Mouse (Mus musculus): ENCODE measurements around the gene Abcc8. TPM values are rescaled to one million over a fixed set of nuclear protein-coding genes. Genes with fewer than 3 reads are reported as not detected.

Abcc8 gene
- total RNA-seq, 2 experiments from 2014 or later = 0.76 to 9.4 TPM

DNA sequence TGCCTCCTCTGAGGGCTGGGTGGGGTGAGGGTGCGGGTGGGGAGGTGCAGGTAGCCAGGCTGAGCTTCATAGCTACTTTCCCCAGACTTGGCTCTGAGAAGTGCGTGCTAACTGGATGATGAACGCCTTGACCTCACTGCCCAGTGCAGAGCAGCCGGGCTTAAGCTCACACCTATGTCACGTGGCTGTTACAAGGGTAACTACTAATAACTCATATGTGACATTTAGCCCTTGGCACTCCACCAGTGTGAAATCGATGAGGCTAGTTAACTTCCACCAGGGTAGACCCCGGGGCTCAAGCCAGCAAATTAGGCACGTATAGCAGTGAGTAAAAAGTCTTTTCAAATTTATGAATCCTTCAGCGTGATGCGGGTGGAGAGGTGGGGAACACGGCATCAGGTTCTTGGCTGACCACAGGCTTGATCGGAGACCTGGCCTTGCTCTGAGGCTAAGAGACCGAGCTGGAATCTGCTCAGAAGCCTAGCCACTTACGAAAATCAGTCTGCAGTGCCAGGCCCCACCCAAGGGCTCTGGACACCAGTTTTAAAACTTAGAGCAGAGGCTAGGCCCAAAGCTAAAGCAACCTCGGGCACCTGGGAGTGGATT, 68.5 kb downstream of the Abcc8 start:
- DNase-seq (ENCODE audit: low spot score in 2 of 2) = no peak

DNA sequence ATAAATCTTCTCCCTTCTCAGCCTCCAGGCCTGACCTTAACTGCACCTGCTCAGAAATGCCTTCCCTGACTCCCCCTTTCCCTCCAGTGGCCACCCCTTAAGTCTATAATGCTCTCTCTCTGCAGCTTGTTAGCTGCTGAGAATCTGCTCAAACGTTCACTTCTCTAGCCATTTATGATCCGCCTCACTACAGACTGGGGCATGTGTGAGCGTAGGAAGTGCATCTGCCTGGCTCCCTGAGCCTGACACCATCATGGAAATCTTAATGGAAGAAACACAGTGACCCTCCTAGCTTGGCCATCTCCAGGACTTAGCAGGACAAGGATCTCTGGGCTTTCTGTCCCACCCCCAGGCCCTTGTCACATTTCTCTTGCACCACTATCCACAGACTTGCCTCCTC, 69.8 kb downstream of the Abcc8 start:
- no peak for DNase-seq (ENCODE audit: low spot score in 2 of 2)

DNA sequence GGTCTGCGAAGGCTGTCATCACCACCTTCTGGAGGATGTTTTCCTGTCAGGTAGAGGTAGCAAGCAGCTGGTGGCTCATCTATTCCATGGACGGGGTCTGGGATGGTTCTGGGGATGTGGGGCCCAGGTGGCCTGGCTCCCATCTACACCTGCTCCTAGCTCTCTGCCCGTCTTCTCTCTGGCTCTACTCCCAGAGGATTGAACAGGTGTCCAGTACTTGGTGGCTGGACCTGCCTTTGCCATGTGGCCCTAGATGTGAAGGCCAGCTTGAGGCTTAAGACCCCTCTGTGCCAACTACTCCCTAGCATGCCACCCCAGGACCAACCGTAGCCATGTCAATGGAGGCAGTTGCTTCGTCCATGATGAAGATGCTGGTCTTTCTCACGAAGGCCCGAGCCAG, 74.3 kb downstream of the Abcc8 start:
- DNase-seq (ENCODE audit: low spot score in 2 of 2) = no peak

DNA sequence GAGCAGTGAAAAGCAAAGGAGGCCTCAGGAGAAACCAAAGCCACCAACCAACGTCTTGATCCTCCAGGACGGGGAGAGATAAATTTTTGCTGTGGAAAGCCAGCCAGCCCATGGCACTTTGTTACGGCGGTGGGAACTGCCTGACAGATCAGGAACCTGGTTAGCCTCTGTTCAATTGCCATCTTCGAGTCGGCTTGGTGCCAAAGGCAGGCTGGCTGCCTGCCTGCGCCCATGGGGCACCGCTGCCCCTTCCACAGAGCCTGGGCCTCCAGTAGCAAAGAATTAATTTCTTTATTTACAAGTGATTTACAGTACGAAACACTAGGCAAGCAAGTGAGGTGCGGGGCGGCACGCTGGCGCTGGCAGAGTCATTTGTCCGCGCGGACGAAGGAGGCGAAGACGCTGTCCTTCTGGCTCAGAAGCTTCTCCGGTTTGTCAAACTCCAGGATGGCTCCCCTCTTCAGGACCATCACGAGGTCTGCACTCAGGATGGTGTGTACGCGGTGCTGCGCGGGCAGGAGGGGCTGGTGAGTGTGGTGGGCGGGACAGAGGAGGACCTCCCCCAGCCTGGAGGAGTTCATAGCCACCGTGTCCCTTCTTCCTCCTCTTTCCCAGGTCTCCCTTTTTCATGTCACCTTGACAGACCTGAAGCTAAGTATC, 75.4 kb downstream of the Abcc8 start:
- no peak for DNase-seq (ENCODE audit: low spot score in 2 of 2)

DNA sequence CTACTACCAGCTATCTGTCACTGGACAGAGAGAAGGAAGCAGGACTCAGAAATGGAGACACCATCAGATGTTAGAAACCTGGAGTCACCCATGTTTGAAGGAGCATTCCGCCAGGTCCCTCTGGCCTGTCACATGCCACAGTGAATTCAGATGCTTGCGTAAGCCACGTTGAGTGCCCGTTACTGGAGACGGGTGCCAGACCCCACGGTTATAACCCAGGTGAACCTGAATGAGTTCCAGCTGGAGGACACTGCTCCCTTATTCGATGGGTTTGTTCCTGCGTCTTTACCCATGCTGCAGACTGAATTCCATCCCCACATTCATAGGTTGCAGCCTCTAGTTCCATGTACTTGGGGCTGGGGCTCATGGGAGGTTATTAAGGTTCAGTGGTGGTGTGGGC, 76.1 kb downstream of the Abcc8 start:
- no peak for DNase-seq (ENCODE audit: low spot score in 2 of 2)

DNA sequence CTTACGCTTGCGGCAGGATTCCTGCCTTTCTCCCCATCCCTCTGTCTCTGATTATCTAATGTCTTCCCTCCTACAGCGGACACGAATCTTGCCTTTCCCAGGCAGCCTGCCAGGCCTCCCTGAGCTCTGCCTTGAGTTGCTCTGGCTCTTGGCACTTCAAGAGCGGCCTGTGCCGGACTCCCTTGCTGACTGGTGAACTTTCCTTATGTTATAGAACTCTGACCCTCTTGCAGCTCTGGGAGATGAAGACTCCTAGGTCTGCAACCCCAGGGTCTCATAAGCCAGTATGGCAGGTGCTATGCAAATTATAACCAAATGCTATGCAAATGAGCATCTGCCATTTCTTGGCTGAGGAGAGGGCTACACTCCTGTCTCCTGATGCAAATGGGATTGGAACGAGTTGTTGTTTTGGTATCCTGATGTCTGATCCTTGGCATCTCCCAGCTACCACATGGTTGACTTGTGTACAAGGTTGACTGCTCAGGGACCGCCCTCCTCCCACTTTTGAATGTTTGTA, 76.7 kb downstream of the Abcc8 start:
- DNase-seq (ENCODE audit: low spot score in 2 of 2) = no peak

DNA sequence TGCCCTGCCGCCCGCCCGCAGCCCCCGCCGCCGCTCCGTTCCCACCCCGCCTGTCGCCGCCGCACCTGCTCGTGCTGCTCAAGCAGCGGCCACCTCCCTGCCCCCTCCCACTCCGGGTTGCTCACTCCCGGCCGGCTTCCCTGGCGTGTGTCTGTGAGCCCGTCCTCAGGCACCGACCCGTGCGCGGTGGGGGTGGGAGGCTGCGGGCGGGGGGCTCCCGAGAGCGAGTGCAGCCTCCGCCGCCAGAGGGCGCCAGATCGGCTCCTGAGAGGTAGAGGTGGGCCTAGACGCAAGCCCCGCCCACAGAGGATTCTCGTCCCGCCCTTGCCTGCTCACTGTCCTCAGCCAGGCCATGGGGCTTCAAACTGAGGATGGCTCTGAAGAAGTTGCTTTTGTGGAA, 79.3 kb downstream of the Abcc8 start, which contains the start of gene Kcnj11:
Kcnj11 (minus strand) TSS at position 202 of the 400 bp plus-strand sequence.
- DNase-seq (ENCODE audit: low spot score in 2 of 2) = peak; percentile 28 to 61

DNA sequence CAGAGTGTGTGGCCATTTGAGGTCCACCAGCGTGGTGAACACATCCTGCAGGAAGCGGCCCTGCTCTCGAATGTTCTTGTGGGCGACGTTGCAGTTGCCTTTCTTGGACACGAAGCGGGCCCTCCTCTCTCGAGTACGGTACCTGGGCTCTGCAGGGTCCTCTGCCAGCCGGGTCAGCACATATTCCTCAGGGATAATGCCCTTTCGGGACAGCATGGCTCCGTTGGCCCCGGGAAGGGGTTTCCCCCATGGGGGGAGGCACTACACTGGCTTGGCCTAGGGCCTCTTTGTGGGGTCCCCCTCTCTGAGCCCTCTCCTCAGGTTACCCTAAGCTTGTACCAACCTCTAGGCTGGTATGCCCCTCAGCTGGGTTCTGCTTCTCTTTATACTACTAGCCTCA, 80.2 kb downstream of the Abcc8 start:
- DNase-seq (ENCODE audit: low spot score in 2 of 2) = no peak

DNA sequence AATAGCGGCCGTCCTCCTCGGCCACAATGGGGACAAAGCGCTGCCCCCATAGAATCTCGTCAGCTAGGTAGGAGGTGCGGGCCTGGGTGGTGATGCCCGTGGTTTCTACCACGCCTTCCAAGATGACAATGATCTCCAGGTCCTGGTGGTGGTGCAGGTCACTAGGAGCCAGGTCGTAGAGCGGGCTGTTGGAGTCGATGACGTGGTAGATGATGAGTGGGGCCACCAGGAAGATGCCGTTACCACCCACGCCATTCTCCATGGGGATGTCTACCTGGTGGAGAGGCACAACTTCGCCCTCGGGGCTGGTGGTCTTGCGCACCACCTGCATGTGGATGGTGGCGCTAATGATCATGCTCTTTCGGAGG, 80.9 kb downstream of the Abcc8 start:
- DNase-seq (ENCODE audit: low spot score in 2 of 2) = no peak

DNA sequence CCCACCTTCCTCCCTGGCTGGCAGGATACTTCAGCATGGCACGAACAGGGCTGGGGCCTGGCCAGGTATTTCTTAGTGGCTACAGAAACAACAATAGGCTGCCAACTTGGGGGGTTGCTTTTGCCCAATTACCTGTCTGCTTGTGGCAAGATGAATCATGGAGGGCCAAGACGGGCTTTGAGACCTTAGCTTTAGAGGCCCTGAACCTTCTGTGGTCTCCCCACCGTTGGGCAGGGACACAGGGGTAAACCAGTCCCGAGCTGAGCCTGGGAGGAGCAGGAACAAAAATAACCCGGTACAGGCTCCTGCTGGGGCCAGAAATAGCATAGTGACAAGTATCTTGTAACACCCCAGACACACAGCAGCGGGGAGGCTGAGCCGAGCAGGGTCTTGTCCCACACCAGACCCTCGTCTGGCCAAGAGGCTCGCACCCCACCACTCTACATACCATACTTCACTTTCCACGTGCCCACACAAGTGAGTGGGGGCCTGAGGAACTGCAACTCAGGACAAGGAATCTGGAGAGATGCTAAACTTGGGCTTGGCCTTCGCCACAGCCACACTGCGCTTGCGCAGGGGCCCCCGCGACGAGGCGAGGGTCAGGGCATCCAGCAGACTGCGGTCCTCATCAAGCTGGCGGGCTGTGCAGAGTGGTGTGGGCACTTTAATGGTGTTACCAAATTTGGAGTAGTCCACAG, 81.5 kb downstream of the Abcc8 start:
- no peak for DNase-seq (ENCODE audit: low spot score in 2 of 2)

DNA sequence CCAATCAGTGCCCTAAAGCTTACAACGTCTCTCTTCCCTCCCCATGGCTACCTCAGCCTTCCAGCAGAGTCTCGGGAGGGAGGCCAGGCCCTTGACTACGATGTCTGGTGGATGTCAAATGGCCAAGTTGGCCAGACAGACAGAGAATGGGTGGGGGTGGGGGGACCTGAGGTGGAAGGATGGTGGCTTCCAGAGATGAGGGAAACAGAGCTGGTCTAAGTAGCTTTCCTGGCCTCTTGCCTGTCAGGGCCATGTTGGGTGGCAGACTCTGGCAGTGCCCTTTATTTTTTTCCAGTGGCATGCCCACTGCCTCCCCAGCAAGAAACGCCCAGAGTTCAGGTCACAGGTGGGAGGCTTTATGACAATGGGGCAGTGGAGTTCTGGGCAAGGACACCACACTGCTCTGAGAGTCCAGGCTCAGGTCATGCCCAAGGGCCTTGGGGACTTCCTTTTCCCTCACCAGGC, 82.5 kb downstream of the Abcc8 start:
- no peak for DNase-seq (ENCODE audit: low spot score in 2 of 2)

DNA sequence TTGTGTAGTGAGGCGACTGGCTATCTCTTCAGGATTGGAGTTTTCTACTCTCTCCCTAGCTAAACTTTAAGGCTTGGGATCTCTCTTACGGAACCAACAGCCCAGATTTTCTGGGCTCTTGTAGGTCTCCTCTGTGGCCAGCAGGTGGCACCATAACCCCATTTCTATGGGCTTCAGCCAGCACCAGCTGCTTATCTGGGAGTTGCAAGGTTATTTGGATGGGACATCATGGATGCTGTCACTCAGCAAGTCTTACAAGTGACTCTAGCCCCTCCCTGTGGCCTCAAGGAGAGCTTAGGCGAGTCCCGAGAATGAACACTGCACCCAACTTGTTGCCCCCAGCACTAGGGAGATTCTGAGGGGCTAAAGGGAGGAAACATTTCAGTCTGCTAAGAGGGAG, 83.7 kb downstream of the Abcc8 start:
- DNase-seq (ENCODE audit: low spot score in 2 of 2) = peak; percentile 21 to 39

DNA sequence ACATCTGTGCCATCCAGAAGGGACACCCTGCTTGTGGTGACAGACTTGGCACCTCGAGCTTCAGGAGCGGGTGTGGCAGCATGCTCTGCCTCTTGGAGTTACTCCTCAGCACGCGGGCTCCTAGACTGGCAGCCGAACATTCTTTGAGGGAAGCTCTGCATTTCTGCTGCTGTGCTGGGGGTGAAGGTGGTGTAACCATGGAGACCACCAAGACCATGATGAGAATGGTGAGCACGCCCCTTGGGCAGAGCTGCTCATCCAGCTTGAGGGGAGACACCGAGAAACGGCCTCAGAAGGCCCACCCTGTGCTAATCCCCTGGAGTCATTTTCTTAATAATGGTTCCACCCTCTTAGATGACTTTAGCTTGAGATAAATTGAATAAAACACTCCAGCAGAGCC, 87.0 kb downstream of the Abcc8 start:
- DNase-seq (ENCODE audit: low spot score in 2 of 2) = no peak

DNA sequence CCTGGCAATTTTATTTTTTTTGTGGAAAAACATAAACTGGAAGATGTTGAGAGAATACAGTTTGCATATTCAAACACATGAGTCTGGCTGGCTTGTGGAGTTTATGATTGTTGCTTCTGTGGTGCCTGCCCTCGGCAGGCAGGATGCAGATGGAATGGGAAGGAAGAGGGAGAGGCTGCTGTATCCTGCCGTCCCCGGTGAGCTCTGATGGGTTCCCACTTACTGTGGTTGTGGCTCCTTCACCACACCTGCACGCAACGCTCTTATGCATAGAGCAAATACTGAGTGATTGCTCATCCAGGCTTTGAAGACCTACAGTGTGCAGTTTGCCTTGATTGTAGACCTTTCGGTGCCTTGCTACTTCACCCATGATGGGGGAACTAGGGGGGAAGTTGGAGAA, 91.6 kb downstream of the Abcc8 start:
- DNase-seq (ENCODE audit: low spot score in 2 of 2) = no peak

DNA sequence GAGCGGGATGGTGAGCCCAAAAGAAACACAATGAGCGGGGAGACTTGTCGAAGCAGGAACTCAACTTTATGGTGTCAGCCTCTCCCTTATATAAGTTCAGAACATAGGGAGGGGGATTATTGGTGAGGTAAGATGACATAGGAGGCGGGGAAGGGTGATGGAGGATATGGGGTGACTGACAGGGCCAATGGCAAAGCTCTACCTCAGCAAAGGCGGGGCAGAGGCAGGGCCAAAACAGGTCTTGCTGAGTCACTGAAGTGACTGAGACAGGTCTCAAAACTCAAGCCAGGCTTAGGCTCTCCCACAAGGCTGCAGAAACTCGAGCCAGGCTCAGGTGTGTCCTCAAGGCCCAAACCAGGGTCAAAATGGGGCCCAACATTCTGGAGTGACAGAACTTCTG, 93.5 kb downstream of the Abcc8 start:
- no peak for DNase-seq (ENCODE audit: low spot score in 2 of 2)

DNA sequence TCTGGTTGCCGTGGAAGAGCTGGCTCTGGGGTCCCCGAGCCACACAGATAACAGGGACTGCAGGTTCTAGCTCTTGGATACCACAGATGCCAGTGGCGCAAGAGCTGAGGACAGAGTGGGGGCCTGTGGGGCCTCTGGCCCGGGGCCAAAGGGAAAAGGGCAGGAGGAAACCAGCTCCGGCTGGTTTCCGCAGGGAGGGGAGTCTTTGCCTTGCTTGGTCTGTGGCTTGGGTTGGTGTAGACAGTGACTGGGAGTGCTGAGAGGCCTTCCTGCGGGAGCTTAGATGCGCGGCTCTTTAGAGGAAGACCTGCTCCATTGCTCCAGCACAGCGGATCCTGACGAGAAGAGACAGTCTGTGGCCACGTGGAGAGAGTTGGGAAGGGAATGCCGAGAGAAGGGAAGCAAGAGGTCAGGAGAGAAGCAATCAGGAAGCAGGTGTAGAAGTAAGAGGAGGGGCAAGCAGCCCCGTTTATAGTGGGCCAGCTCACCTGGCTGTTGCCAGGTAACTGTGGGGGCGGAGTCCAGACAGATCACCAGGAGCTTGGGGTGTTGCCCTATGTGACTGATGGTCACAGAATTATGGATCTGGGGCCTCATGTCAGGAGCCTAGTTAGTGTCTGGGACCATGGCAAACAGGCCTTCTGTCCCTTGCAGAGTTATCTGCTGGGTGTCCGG, 94.9 kb downstream of the Abcc8 start:
- DNase-seq (ENCODE audit: low spot score in 2 of 2) = no peak

DNA sequence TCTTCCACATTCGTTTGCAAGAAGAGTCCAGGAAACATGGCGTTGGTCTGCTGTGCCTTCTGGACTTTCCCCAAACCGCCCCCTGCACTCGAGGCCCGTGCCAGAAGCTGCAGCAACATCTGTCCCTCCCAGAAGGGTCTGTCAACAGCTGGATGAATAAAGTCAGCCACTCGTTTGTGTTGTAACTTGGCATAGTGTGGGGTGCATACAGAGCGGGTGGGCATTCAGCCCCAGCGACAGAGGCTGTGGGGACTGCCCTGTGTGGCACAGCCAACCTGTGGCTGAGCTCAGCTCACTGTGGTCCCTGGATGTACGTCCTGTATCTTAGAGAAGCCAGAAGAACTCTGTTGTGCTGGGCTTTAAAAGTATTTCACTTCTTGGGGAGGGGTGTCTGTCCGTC, 95.8 kb downstream of the Abcc8 start:
- DNase-seq (ENCODE audit: low spot score in 2 of 2) = no peak

DNA sequence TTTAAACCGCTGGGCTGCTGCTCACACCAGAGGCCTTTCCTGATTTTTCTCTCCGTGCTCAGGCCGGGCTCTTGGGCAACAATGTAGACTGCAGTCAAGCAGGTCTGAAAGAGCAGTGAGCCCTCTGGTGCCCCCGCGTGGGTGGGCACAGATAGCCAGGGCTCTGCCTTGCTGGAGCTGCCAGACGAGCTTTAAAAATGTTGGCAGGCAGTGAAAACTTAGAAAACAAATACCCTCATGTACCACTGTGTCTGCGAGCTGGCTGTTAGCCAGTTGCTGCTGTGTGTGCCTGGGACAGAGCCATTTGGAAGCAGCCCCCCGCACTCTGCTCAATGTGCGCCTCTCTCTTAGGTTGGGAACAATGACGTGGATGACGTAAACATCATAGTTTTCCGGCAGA, 102.2 kb downstream of the Abcc8 start:
- no peak for DNase-seq (ENCODE audit: low spot score in 2 of 2)

DNA sequence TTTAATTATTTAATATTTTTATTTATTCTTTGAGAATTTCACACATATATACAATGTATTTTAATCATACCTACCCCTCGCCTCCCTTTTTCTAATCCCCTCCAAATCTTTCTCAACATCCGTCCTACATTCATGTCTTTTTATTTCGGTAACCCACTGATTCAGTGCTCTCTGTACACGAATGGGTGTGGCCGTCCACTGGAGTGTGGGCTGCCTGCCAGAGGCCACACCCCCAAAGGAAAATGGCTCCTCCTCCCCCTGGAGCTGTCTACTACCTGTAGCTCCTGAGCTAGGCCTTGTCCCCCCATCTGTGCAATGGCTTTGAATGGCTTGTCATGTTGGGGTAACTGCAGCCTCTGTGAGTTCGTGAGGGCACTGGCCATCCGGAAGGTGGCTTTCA, 103.0 kb downstream of the Abcc8 start:
- no peak for DNase-seq (ENCODE audit: low spot score in 2 of 2)

DNA sequence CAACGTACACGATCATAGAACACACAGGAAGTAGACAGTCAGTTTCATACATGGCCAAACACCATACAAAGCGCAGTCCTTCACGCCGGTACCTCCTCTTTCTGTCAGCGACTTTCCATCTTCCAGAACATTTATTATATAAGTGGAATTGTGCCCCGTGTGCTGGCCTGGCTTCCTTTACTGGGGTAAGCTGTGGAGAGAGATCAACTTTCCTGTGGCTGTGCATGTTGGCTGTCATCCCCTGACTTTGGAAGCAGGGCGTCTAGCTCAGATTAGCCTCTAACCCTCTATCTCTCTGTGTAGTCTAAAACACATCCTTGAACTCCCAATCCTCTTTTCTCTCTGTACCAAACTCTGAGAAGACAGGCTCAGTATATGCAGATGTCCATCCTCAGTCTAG, 111.0 kb downstream of the Abcc8 start:
- DNase-seq (ENCODE audit: low spot score in 2 of 2) = no peak

DNA sequence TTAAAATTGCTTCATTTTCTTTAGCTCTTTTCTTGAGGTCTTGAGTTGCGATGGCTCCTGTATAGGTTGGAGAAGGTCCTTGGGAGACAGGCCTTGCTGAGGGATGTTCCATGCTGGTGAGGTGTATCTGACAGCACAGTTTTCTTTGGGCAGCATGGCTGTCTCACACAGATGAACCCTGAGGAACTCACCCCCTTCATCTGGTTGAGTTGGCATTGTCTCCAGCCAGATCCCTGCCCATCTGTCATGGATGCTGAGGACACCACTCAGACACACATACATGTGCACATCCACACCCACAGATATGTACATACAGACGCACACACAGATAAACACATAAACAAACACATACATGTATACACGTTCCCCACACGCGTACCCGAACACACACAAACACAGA, 116.5 kb downstream of the Abcc8 start:
- DNase-seq (ENCODE audit: low spot score in 2 of 2) = no peak

DNA sequence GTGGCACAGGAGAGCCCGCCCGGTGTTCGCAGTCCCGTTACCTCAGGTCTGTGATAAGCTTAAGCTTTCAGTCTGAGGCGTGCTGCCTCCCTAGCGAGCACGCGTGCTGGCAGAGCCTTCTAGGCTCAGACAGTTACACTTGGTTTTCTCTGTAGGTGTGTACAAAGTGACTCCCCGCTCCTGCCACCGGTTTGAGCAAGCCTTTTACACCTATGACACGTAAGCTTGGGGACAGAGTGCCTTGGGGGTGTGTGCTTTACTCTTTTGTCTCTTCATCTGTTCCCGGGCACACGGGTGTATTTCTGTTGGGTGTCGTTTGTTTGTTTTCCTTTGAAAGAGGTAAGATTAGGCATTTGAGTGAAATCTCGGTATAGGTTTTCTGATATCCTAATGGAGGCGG, 118.2 kb downstream of the Abcc8 start:
- no peak for DNase-seq (ENCODE audit: low spot score in 2 of 2)

All from adrenal gland, postnatal 4 days (tissue).